In genomic region chr5:20751000-20751399, GRCm38 (mm10) we compare ENCODE assay signal across 16 mouse cellular contexts.
DNase-seq lines count a peak whose midpoint lies in the region; ATAC-seq and TF ChIP-seq lines count a peak whose summit lies in the region.
"Had no signal": no experiment of that assay in that cellular context is flagged by ENCODE, and none has a peak within 500 bp of the region (broad histone marks: within the 10 kb centered on the region; RNA-seq: fewer than 3 reads in every experiment).

No protein-coding gene starts in this region.

- H3K36me3 ChIP-seq in kidney, postnatal 0 days (ENCODE audit: insufficient read depth, low read length) = no peaks in the 10 kb centered on the region
- H3K36me3 ChIP-seq in forebrain, embryonic 13.5 days (ENCODE audit: poor library complexity, severe bottlenecking) = no peaks in the 10 kb centered on the region
- H3K36me3 ChIP-seq: heart, embryonic 12.5 days; hindbrain, embryonic 12.5 days had no signal

- no peak overlapping the region for H3K4me3 ChIP-seq in gastrocnemius, adult 2 months
- no peak overlapping the region for H3K4me3 ChIP-seq in kidney, postnatal 0 days (replicated peaks; ENCODE audit: low read depth, low read length)
- H3K4me3 ChIP-seq in forebrain, embryonic 13.5 days = no peak overlapping the region
- H3K4me3 ChIP-seq: heart, embryonic 12.5 days; hindbrain, embryonic 12.5 days had no signal

- no peaks in the 10 kb centered on the region for H3K9me3 ChIP-seq in kidney, postnatal 0 days (replicated peaks; ENCODE audit: low read length)
- H3K9me3 ChIP-seq in forebrain, embryonic 13.5 days (replicated peaks) = no peaks in the 10 kb centered on the region
- H3K9me3 ChIP-seq: heart, embryonic 12.5 days; hindbrain, embryonic 12.5 days had no signal

- 52% methylated on average over 7 of the region's 7 CpGs for WGBS in kidney, postnatal 0 days
- WGBS in forebrain, embryonic 13.5 days = 7% methylated on average over 7 of the region's 7 CpGs

- ATAC-seq in kidney, postnatal 0 days (replicated peaks; ENCODE audit: low FRiP score, low read depth) = no peak
- ATAC-seq in forebrain, embryonic 13.5 days = no peak
- ATAC-seq: intestine, embryonic 16.5 days had no signal

- no peak for TF ChIP-seq POLR2A in brain, embryonic 14.5 days (IDR thresholded peaks at IDR 0.05; ENCODE audit: borderline replicate concordance, extremely low read depth, insufficient read depth, insufficient read length, poor library complexity, severe bottlenecking)

- no peak overlapping the region for H3K4me2 ChIP-seq in kidney, postnatal 0 days (ENCODE audit: low read length)
- 0 out of 2 replicates have a peak overlapping the region, but pooled peaks have one; percentile 2 for H3K4me2 ChIP-seq in forebrain, embryonic 13.5 days
- H3K4me2 ChIP-seq: heart, embryonic 12.5 days; hindbrain, embryonic 12.5 days had no signal

- H3K9ac ChIP-seq in kidney, postnatal 0 days (ENCODE audit: low read depth, low read length) = no peak overlapping the region
- H3K9ac ChIP-seq in forebrain, embryonic 13.5 days = no peak overlapping the region
- H3K9ac ChIP-seq: heart, embryonic 12.5 days; hindbrain, embryonic 12.5 days had no signal

- H3K27ac ChIP-seq in gastrocnemius, adult 2 months = peak overlapping the region; percentile 66
- H3K27ac ChIP-seq in kidney, postnatal 0 days = no peak overlapping the region
- H3K27ac ChIP-seq in forebrain, embryonic 13.5 days = no peak overlapping the region
- H3K27ac ChIP-seq: hindbrain, embryonic 12.5 days had no signal

- H3K4me1 ChIP-seq in kidney, postnatal 0 days (replicated peaks; ENCODE audit: insufficient read depth, low read length) = no peaks in the 10 kb centered on the region
- peaks cover 50% of the 10 kb centered on the region for H3K4me1 ChIP-seq in forebrain, embryonic 13.5 days
- H3K4me1 ChIP-seq: heart, embryonic 12.5 days had no signal

- H3K27me3 ChIP-seq in kidney, postnatal 0 days (ENCODE audit: insufficient read depth, low read length) = no peaks in the 10 kb centered on the region
- no peaks in the 10 kb centered on the region for H3K27me3 ChIP-seq in forebrain, embryonic 13.5 days
- H3K27me3 ChIP-seq: heart, embryonic 12.5 days; hindbrain, embryonic 12.5 days had no signal

- no peak for DNase-seq in gastrocnemius, adult 2 months
- DNase-seq in gastrocnemius, postnatal 14 days = no peak
- DNase-seq in kidney, postnatal 0 days (ENCODE audit: low spot score) = peak; percentile 16
- no peak for DNase-seq in kidney, postnatal 25 days
- DNase-seq in brain, embryonic 14.5 days (ENCODE audit: low read depth) = peak; percentile 51
- no peak for DNase-seq in urinary bladder, postnatal 14 days (ENCODE audit: low spot score)
- no peak for DNase-seq in testis, postnatal 10 days (ENCODE audit: low spot score)
- DNase-seq: adrenal gland, adult 2 months; adrenal gland, postnatal 25 days; cerebellum, adult 2 months; cerebellum, postnatal 10 days; gastrocnemius, postnatal 10 days had no signal

- intact Hi-C loops in gastrocnemius, adult 2 months (cut with DNase I) = no loop called here
- intact Hi-C loops in gastrocnemius, postnatal 14 days (cut with DNase I; ENCODE audit: low total_unique reads) = no loop called here

- TF ChIP-seq CTCF in gastrocnemius, adult 2 months (IDR thresholded peaks at IDR 0.05) = no peak
- TF ChIP-seq CTCF in kidney, postnatal 0 days (IDR thresholded peaks at IDR 0.05; ENCODE audit: low read depth) = no peak
- TF ChIP-seq CTCF in brain, embryonic 14.5 days (IDR thresholded peaks at IDR 0.05; ENCODE audit: borderline replicate concordance, extremely low read depth, insufficient read depth, insufficient read length) = no peak

Comparison
In these comparisons a context has a peak if more than half of its experiments do, and no peak if none do; other contexts are left out.
1. DNase-seq: peak in kidney, postnatal 0 days (single experiment) and brain, embryonic 14.5 days (single experiment); none in gastrocnemius, adult 2 months (single experiment), gastrocnemius, postnatal 14 days (single experiment), kidney, postnatal 25 days (0 of 2), urinary bladder, postnatal 14 days (single experiment) and testis, postnatal 10 days (single experiment).